Mouse (Mus musculus) MEL (cell line): ENCODE measurements at regions not wholly inside any gene's neighbourhood (a gene's known extent, or its start where the extent isn't known, plus 50 kb on each side); places are given as distances from the start of the nearest gene placed in this dataset.

Experiments
- DNase-seq: peaks from one replicate; pipeline ENCODE4 v3.0.0; 2011; ENCODE audit warnings: low read depth, low spot score
- H3K27ac ChIP-seq: 2 replicates; pipeline ENCODE4 v1.5.1; 2012; ENCODE audit warnings: low read depth, mild to moderate bottlenecking, control low read depth, low read length, moderate library complexity; ENCODE audit not compliant: control insufficient read depth
- H3K27me3 ChIP-seq, 2 experiments: fragments of 150-350 bp in 1 of 2; sonication (generic) in 1 of 2; 2 replicates each; pipeline ENCODE4 v1.6.1; 2012; ENCODE audit warnings: low read length in 2 of 2, mild to moderate bottlenecking in 2 of 2, improper control_type of control experiment in 1 of 2, moderate library complexity in 1 of 2; ENCODE audit not compliant: insufficient read depth in 2 of 2, control insufficient read depth in 1 of 2
- H3K36me3 ChIP-seq, 2 experiments: 2 replicates each; pipeline ENCODE4 v1.6.1; 2012 to 2014; ENCODE audit warnings: low read length in 2 of 2, improper control_type of control experiment in 1 of 2, inconsistent platforms in 1 of 2, mild to moderate bottlenecking in 1 of 2; ENCODE audit not compliant: insufficient read depth in 2 of 2, control insufficient read depth in 1 of 2
- H3K4me1 ChIP-seq, 2 experiments: fragments of 150-350 bp in 1 of 2; sonication (generic) in 1 of 2; 2 replicates each; pipeline ENCODE4 v1.6.1; 2012; ENCODE audit warnings: low read length in 2 of 2, improper control_type of control experiment in 1 of 2, mild to moderate bottlenecking in 1 of 2; ENCODE audit not compliant: insufficient read depth in 2 of 2, control insufficient read depth in 1 of 2
- H3K4me3 ChIP-seq, 2 experiments: fragments of 150-350 bp in 1 of 2; sonication (generic) in 1 of 2; 2 replicates each; pipeline ENCODE4 v1.5.1; 2012; ENCODE audit warnings: low read depth in 2 of 2, low read length in 2 of 2, mild to moderate bottlenecking in 2 of 2, moderate library complexity in 2 of 2, control low read depth in 1 of 2, improper control_type of control experiment in 1 of 2; ENCODE audit not compliant: control insufficient read depth in 1 of 2, insufficient read depth in 1 of 2
- H3K79me2 ChIP-seq: 2 replicates; pipeline ENCODE4 v1.6.1; 2012; ENCODE audit warnings: mild to moderate bottlenecking, low read length, moderate library complexity; ENCODE audit not compliant: control insufficient read depth, poor library complexity, insufficient read depth
- H3K9ac ChIP-seq: 2 replicates; pipeline ENCODE4 v1.6.1; 2012; ENCODE audit warnings: low read depth, mild to moderate bottlenecking, control low read depth, low read length, moderate library complexity; ENCODE audit not compliant: control insufficient read depth, poor library complexity, severe bottlenecking
- H3K9me3 ChIP-seq: fragments of 150-350 bp; sonication (generic); replicated peaks from 2 replicates; pipeline ENCODE4 v1.6.1; 2012; ENCODE audit warnings: mild to moderate bottlenecking, low read length, improper control_type of control experiment, moderate library complexity; ENCODE audit not compliant: insufficient read depth
- BHLHE40 ChIP-seq: IDR thresholded peaks from 2 replicates; pipeline ENCODE4 v1.6.1; 2012; ENCODE audit warnings: low read depth, mild to moderate bottlenecking, inconsistent platforms, low read length, improper control_type of control experiment, borderline replicate concordance
- CHD1 ChIP-seq: IDR thresholded peaks from 2 replicates; pipeline ENCODE4 v1.6.1; 2012; ENCODE audit warnings: low read depth, mild to moderate bottlenecking, inconsistent platforms, low read length, improper control_type of control experiment
- CTCF ChIP-seq, 3 experiments: IDR thresholded peaks in 2 of 3; conservative IDR thresholded peaks in 1 of 3; 2 replicates each; pipeline ENCODE4 v1.5.1; 2011 to 2012; ENCODE audit warnings: low read length in 3 of 3, low read depth in 2 of 3, mild to moderate bottlenecking in 2 of 3, improper control_type of control experiment in 1 of 3, inconsistent platforms in 1 of 3, mixed read lengths in 1 of 3, moderate library complexity in 1 of 3; ENCODE audit not compliant: control insufficient read depth in 1 of 3, insufficient read depth in 1 of 3, poor library complexity in 1 of 3, severe bottlenecking in 1 of 3
- JUND ChIP-seq: IDR thresholded peaks from 2 replicates; pipeline ENCODE4 v1.6.1; 2011; ENCODE audit warnings: low read depth, mild to moderate bottlenecking, improper control_type of control experiment, low read length
- MAZ ChIP-seq: IDR thresholded peaks from 2 replicates; pipeline ENCODE4 v1.6.1; 2012; ENCODE audit warnings: low read depth, mild to moderate bottlenecking, inconsistent platforms, low read length, improper control_type of control experiment
- MXI1 ChIP-seq: IDR thresholded peaks from 2 replicates; pipeline ENCODE4 v1.6.1; 2011; ENCODE audit warnings: mild to moderate bottlenecking, low read depth, low read length, improper control_type of control experiment
- MYC ChIP-seq: IDR thresholded peaks from 2 replicates; pipeline ENCODE4 v1.6.1; 2011; ENCODE audit warnings: low read depth, mild to moderate bottlenecking, low read length, improper control_type of control experiment, moderate library complexity
- NRF1 ChIP-seq: IDR thresholded peaks from 2 replicates; pipeline ENCODE4 v1.6.1; 2014; ENCODE audit warnings: low read depth, mild to moderate bottlenecking, inconsistent platforms, low read length, improper control_type of control experiment, moderate library complexity; ENCODE audit not compliant: poor library complexity, insufficient read depth, severe bottlenecking
- POLR2AphosphoS5 ChIP-seq: IDR thresholded peaks from 2 replicates; pipeline ENCODE4 v1.6.1; 2012; ENCODE audit warnings: low read depth, borderline replicate concordance, mild to moderate bottlenecking, inconsistent platforms, low read length, moderate library complexity, mixed read lengths
- SIN3A ChIP-seq: IDR thresholded peaks from 2 replicates; pipeline ENCODE4 v1.6.1; 2012; ENCODE audit warnings: low read length, improper control_type of control experiment, inconsistent platforms
- SMC3 ChIP-seq: IDR thresholded peaks from 2 replicates; pipeline ENCODE4 v1.6.1; 2011; ENCODE audit warnings: low read depth, low read length, improper control_type of control experiment
- ZMIZ1 ChIP-seq: IDR thresholded peaks from 2 replicates; pipeline ENCODE4 v1.6.1; 2012; ENCODE audit warnings: low read depth, mild to moderate bottlenecking, inconsistent platforms, low read length, improper control_type of control experiment, moderate library complexity
- ZNF384 ChIP-seq: IDR thresholded peaks from 2 replicates; pipeline ENCODE4 v1.6.1; 2012; ENCODE audit warnings: low read depth, mild to moderate bottlenecking, inconsistent platforms, low read length, improper control_type of control experiment

DNA sequence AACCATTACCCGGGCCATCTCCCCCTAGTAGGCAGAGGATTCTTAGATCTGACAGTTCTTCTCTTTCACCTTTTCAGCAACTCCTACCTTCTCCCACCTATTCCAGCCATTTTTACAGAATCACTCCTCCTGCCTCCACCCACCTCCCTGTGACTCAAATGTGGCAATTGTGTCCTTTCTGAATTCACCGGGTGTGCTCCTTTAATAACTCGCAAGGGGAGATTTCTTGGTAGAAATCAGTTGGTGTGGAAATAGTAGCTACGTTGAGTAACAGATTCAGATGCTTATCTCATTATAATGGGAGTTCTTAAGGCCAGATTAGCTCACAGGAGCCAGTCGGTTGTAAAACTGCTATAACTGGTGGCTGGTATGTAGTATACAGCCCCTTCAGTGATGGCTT lies 92.4 kb upstream of the Spdye4c start:
- TF ChIP-seq SMC3: no peak
- TF ChIP-seq, all 39 proteins: peak for 0
- H3K27me3 ChIP-seq: peaks cover 0 to 7% of the 10 kb centered on the region in 2 experiments; a peak in 3 of 4 replicates
- H3K4me3 ChIP-seq: no peak overlapping the region
- no peak for DNase-seq
- no peaks in the 10 kb centered on the region for H3K9me3 ChIP-seq
- H3K4me1 ChIP-seq: no peaks in the 10 kb centered on the region
- no peaks in the 10 kb centered on the region for H3K36me3 ChIP-seq
- H3K79me2 ChIP-seq: no peaks in the 10 kb centered on the region
- no peak overlapping the region for H3K9ac ChIP-seq
- no peak overlapping the region for H3K27ac ChIP-seq

DNA sequence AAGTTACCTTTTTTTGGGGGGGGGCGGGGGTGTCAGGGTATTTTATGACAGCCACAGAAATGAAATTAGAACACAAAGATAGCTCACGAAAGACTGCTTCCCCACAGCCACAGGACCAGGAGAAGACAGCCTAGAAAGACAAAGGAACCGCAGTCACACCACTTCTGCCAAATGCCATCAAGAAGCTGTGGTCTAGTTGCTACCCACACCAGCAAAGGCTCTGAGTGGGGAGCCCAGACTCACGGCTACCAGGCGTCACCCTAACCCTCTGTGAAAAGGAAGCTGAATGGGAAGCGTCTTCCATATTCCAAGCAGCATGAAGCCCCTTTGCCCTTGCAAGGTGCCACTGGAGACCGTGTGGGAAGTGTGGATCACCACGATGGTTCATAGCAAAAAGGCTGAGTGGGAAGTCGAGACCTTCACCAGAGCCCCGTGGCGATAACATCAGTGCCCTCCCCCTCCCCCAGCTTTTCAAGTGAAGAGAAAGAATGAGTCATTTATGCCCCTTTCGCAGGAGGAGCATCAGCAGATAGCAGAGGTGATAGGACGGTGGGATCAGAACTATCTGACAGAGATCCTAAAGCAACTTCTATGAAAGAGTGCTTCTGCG lies 91.3 kb upstream of the Spdye4c start:
- no peak for TF ChIP-seq JUND
- no peak for TF ChIP-seq MAZ
- TF ChIP-seq POLR2AphosphoS5: no peak
- no peak for TF ChIP-seq ZMIZ1
- TF ChIP-seq NRF1: no peak
- no peak for TF ChIP-seq BHLHE40
- no peak for TF ChIP-seq SIN3A
- TF ChIP-seq CTCF (IDR thresholded peaks at IDR 0.05 in 2 of 3, conservative IDR thresholded peaks at IDR 0.05 in 1 of 3; ENCODE audit: control insufficient read depth in 1 of 3, insufficient read depth in 1 of 3, low read depth in 2 of 3, low read length in 3 of 3, poor library complexity in 1 of 3, severe bottlenecking in 1 of 3): no peak
- no peak for TF ChIP-seq CHD1
- no peak for TF ChIP-seq ZNF384
- no peak for TF ChIP-seq MYC
- TF ChIP-seq, all 39 proteins: peak for 0
- Histone ChIP-seq H3K4me1 (no peaks in the 10 kb centered on the region), H3K4me3 (no peak overlapping the region), H3K79me2 (no peaks in the 10 kb centered on the region), H3K9me3 (no peaks in the 10 kb centered on the region), H3K9ac (no peak overlapping the region), H3K27ac (no peak overlapping the region), H3K27me3 (peaks cover 0 to 5% of the 10 kb centered on the region in 2 experiments; a peak in 3 of 4 replicates), H3K36me3 (no peaks in the 10 kb centered on the region)
- no peak for DNase-seq

DNA sequence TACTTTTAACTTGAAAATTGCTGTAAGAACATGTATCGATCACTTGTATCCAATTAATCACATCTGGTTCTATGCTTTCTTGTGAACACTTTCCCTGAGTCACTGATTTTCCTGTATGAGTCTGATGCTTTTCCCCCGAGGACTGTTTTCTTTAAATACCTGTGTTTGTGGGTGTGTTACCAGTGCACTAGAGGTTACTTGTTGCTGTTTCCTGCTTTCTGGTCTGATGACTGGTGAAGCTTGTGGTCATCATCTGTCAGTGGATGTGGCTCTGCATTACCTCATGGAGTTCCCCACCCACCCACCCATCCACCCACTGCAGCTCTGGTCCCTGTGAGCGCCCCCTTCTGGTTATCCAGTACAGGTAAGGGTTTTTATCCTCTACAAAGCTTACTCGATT lies 88.3 kb upstream of the Spdye4c start:
- Histone ChIP-seq H3K27me3 (peaks cover 0 to 5% of the 10 kb centered on the region in 2 experiments; a peak in 3 of 4 replicates), H3K4me3 (no peak overlapping the region), H3K4me1 (no peaks in the 10 kb centered on the region), H3K9me3 (no peaks in the 10 kb centered on the region), H3K9ac (no peak overlapping the region), H3K79me2 (no peaks in the 10 kb centered on the region), H3K36me3 (no peaks in the 10 kb centered on the region), H3K27ac (no peak overlapping the region)
- no peak for DNase-seq
- TF ChIP-seq MXI1 (no peak), CTCF (IDR thresholded peaks at IDR 0.05 in 2 of 3, conservative IDR thresholded peaks at IDR 0.05 in 1 of 3; ENCODE audit: control insufficient read depth in 1 of 3, insufficient read depth in 1 of 3, low read depth in 2 of 3, low read length in 3 of 3, poor library complexity in 1 of 3, severe bottlenecking in 1 of 3) (0 out of 6 replicates have a peak, but pooled peaks of 1 of the 3 experiments have one; percentile 11)
